Mouse (Mus musculus) heart, embryonic 15.5 days (tissue): Measurements from ENCODE around the gene Slc26a6. TPM values are rescaled to one million over a fixed set of nuclear protein-coding genes. Genes with fewer than 3 reads are reported as not detected.

Experiments
- ATAC-seq: fragments of 200-750 bp; cut with Nextera tagmentation; replicated peaks from 2 replicates; pipeline ENCODE4 v1.8.0; 2017; ENCODE audit warnings: low read depth, moderate TSS enrichment; ENCODE audit not compliant: insufficient number of reproducible peaks, insufficient read depth, low FRiP score
- H3K27ac ChIP-seq: fragments of 300-500 bp; sonication (generic); 2 replicates; pipeline ENCODE4 v1.5.1; 2015; ENCODE audit warnings: mild to moderate bottlenecking, inconsistent platforms
- H3K27me3 ChIP-seq: fragments of 300-500 bp; sonication (generic); 2 replicates; pipeline ENCODE4 v1.6.1; 2015; ENCODE audit warnings: inconsistent platforms
- H3K36me3 ChIP-seq: fragments of 300-500 bp; sonication (generic); 2 replicates; pipeline ENCODE4 v1.6.1; 2015; ENCODE audit warnings: mild to moderate bottlenecking, inconsistent platforms
- H3K4me1 ChIP-seq: fragments of 300-500 bp; sonication (generic); replicated peaks from 2 replicates; pipeline ENCODE4 v1.6.1; 2015; ENCODE audit warnings: inconsistent platforms
- H3K4me2 ChIP-seq: fragments of 300-500 bp; sonication (generic); 2 replicates; pipeline ENCODE4 v1.6.1; 2015; ENCODE audit warnings: inconsistent platforms, mild to moderate bottlenecking, moderate library complexity
- H3K4me3 ChIP-seq: fragments of 300-500 bp; sonication (generic); 2 replicates; pipeline ENCODE4 v1.5.1; 2015; ENCODE audit warnings: mild to moderate bottlenecking, inconsistent platforms
- H3K9ac ChIP-seq: fragments of 300-500 bp; sonication (generic); 2 replicates; pipeline ENCODE4 v1.6.1; 2015; ENCODE audit warnings: mild to moderate bottlenecking, inconsistent platforms
- H3K9me3 ChIP-seq: fragments of 300-500 bp; sonication (generic); replicated peaks from 2 replicates; pipeline ENCODE4 v1.6.1; 2016; ENCODE audit warnings: inconsistent platforms
- WGBS: fragments of 180-500 bp; shearing (Covaris S2); methylation state at CpG from one replicate; pipeline ENCODE4 v1.1.7; 2015; ENCODE audit warnings: mixed read lengths; 5-methylcytosine and 5-hydroxymethylcytosine counted together
- polyA plus RNA-seq: library from polyadenylated mRNA; unstranded; fragments of >200 nt; fragmentation: Nextera tagmentation; extraction: Ambion mirVana; gene quantifications from 2 replicates; pipeline ENCODE4 v1.2.1, GENCODE M21; 2015

Slc26a6 gene
- polyA plus RNA-seq, 1 experiment from 2014 or later: 6.9 TPM

GRCm38 (mm10) chr9:108928424-108928823 is 75.3 kb downstream of the Slc26a6 start:
- ATAC-seq: no peak
- 84% methylated on average over 3 of the region's 3 CpGs for WGBS
- Histone ChIP-seq H3K4me2 (no peak overlapping the region), H3K27ac (no peak overlapping the region), H3K9ac (no peak overlapping the region), H3K4me3 (no peak overlapping the region), H3K4me1 (no peaks in the 10 kb centered on the region), H3K9me3 (no peaks in the 10 kb centered on the region), H3K27me3 (peaks cover 6% of the 10 kb centered on the region; the same call in 1 of the 2 replicates), H3K36me3 (no peaks in the 10 kb centered on the region)

- Histone ChIP-seq H3K36me3 (peaks cover 30% of the 10 kb centered on the region), H3K27ac (no peak overlapping the region), H3K4me1 (0 out of 2 replicates have a peak, but pooled peaks cover 6% of the 10 kb centered on the region), H3K4me2 (peak overlapping the region; percentile 40), H3K9me3 (no peaks in the 10 kb centered on the region), H3K9ac (no peak overlapping the region), H3K4me3 (peak overlapping the region; percentile 74), H3K27me3 (no peaks in the 10 kb centered on the region)
- WGBS: 12% methylated on average over 3 of the region's 3 CpGs
- no peak for ATAC-seq
These were observed 82.9 kb downstream of the Slc26a6 start for GRCm38 (mm10) chr9:108935991-108936390.

- peak within 1 kb of the TSS; percentile 74 for H3K4me3 ChIP-seq
- peaks cover 37% of the 10 kb centered on the region for H3K36me3 ChIP-seq
- no peaks in the 10 kb centered on the region for H3K9me3 ChIP-seq
- H3K4me2 ChIP-seq: peak within 1 kb of the TSS; percentile 59
- 0 out of 2 replicates have a peak, but pooled peaks cover 6% of the 10 kb centered on the region for H3K4me1 ChIP-seq
- WGBS: under 1% methylated on average over 58 of the region's 58 CpGs
- peak; percentile 91 for ATAC-seq
- peak within 1 kb of the TSS; percentile 88 for H3K9ac ChIP-seq
- H3K27ac ChIP-seq: peak within 1 kb of the TSS; percentile 86
- no peaks in the 10 kb centered on the region for H3K27me3 ChIP-seq
These were observed 83.6 kb downstream of the Slc26a6 start, which contains the start of gene Uqcrc1 for GRCm38 (mm10) chr9:108936418-108937364. TSS of gene Uqcrc1 (plus strand) at chr9:108936633.

- Histone ChIP-seq H3K9me3 (no peaks in the 10 kb centered on the region), H3K27ac (no peak overlapping the region), H3K27me3 (no peaks in the 10 kb centered on the region), H3K4me1 (peaks cover 20% of the 10 kb centered on the region), H3K4me3 (no peak overlapping the region), H3K4me2 (no peak overlapping the region), H3K9ac (no peak overlapping the region), H3K36me3 (peaks cover 93% of the 10 kb centered on the region)
- 64% methylated on average over 9 of the region's 9 CpGs for WGBS
- no peak for ATAC-seq
These were observed 92.0 kb downstream of the Slc26a6 start for GRCm38 (mm10) chr9:108945111-108945510.

- 85% methylated on average over 5 of the region's 5 CpGs for WGBS
- H3K4me3 ChIP-seq: no peak overlapping the region
- H3K36me3 ChIP-seq: peaks cover 93% of the 10 kb centered on the region
- H3K9me3 ChIP-seq: no peaks in the 10 kb centered on the region
- no peak for ATAC-seq
- peaks cover 21% of the 10 kb centered on the region for H3K4me1 ChIP-seq
- no peak overlapping the region for H3K4me2 ChIP-seq
- H3K27me3 ChIP-seq: no peaks in the 10 kb centered on the region
- no peak overlapping the region for H3K27ac ChIP-seq
- H3K9ac ChIP-seq: no peak overlapping the region
These were observed 92.5 kb downstream of the Slc26a6 start for GRCm38 (mm10) chr9:108945608-108946007.

GRCm38 (mm10) chr9:108949231-108949966 is 96.3 kb downstream of the Slc26a6 start:
- WGBS: 61% methylated on average over 13 of the region's 13 CpGs
- peak; percentile 45 for ATAC-seq
- Histone ChIP-seq H3K9me3 (no peaks in the 10 kb centered on the region), H3K4me2 (no peak overlapping the region), H3K27ac (peak overlapping the region; percentile 55), H3K4me3 (no peak overlapping the region), H3K9ac (no peak overlapping the region), H3K36me3 (peaks cover 63% of the 10 kb centered on the region), H3K27me3 (peaks cover 22% of the 10 kb centered on the region), H3K4me1 (peaks cover 31% of the 10 kb centered on the region)

GRCm38 (mm10) chr9:108949967-108950728 is 97.1 kb downstream of the Slc26a6 start:
- Histone ChIP-seq H3K9ac (no peak overlapping the region; the same call in 1 of the 2 replicates), H3K36me3 (peaks cover 56% of the 10 kb centered on the region), H3K27me3 (peaks cover 24% of the 10 kb centered on the region), H3K4me2 (no peak overlapping the region), H3K4me3 (no peak overlapping the region), H3K4me1 (peaks cover 31% of the 10 kb centered on the region), H3K9me3 (no peaks in the 10 kb centered on the region), H3K27ac (peak overlapping the region; percentile 55)
- ATAC-seq: no peak; the same call in 1 of the 2 replicates
- WGBS: 64% methylated on average over 9 of the region's 9 CpGs

- 7% methylated on average over 15 of the region's 15 CpGs for WGBS
- Histone ChIP-seq H3K27me3 (peaks cover 27% of the 10 kb centered on the region), H3K4me1 (peaks cover 31% of the 10 kb centered on the region), H3K4me3 (peak within 1 kb of the TSS; percentile 29), H3K9me3 (no peaks in the 10 kb centered on the region), H3K4me2 (peak within 1 kb of the TSS; percentile 55), H3K36me3 (peaks cover 27% of the 10 kb centered on the region), H3K27ac (no peak within 1 kb of the TSS), H3K9ac (no peak within 1 kb of the TSS)
- no peak for ATAC-seq
These were observed 100.1 kb downstream of the Slc26a6 start, which contains the start of gene Col7a1 for GRCm38 (mm10) chr9:108953081-108953636. TSS of gene Col7a1 (plus strand) at chr9:108953586.

- Histone ChIP-seq H3K4me2 (no peak overlapping the region), H3K36me3 (peaks cover 6% of the 10 kb centered on the region), H3K27me3 (peaks cover 35% of the 10 kb centered on the region), H3K27ac (no peak overlapping the region), H3K4me3 (no peak overlapping the region), H3K9ac (no peak overlapping the region), H3K9me3 (no peaks in the 10 kb centered on the region), H3K4me1 (peaks cover 12% of the 10 kb centered on the region)
- whole genome bisulfite sequencing: 87% methylated on average over 11 of the region's 11 CpGs
- ATAC-seq: no peak
These were observed 102.2 kb downstream of the Slc26a6 start for GRCm38 (mm10) chr9:108955241-108955640.

- H3K27ac ChIP-seq: no peak overlapping the region
- H3K36me3 ChIP-seq: 0 out of 2 replicates have a peak, but pooled peaks cover 2% of the 10 kb centered on the region
- ATAC-seq: no peak
- H3K9me3 ChIP-seq: no peaks in the 10 kb centered on the region
- no peak overlapping the region for H3K4me3 ChIP-seq
- no peak overlapping the region for H3K9ac ChIP-seq
- no peak overlapping the region for H3K4me2 ChIP-seq
- H3K27me3 ChIP-seq: peaks cover 35% of the 10 kb centered on the region
- peaks cover 11% of the 10 kb centered on the region for H3K4me1 ChIP-seq
- WGBS: 89% methylated on average over 11 of the region's 11 CpGs
These were observed 102.8 kb downstream of the Slc26a6 start for GRCm38 (mm10) chr9:108955846-108956245.
